In genomic region chr10:94378383-94378782, GRCm38 (mm10) we compare ENCODE assay signal across 8 mouse cellular contexts.
DNase-seq lines count a peak whose midpoint lies in the region; ATAC-seq lines count a peak whose summit lies in the region.

No protein-coding gene starts in this region.

- 54% methylated on average over 13 of the region's 13 CpGs for WGBS in hindbrain, embryonic 15.5 days

- no peak overlapping the region for H3K9ac ChIP-seq in hindbrain, embryonic 15.5 days

- no peaks in the 10 kb centered on the region; the same call in 1 of the 2 replicates for H3K9me3 ChIP-seq in hindbrain, embryonic 15.5 days

- peak overlapping the region; percentile 36 for H3K4me2 ChIP-seq in hindbrain, embryonic 15.5 days

- H3K36me3 ChIP-seq in hindbrain, embryonic 15.5 days: no peaks in the 10 kb centered on the region

- ATAC-seq in hindbrain, embryonic 15.5 days (ENCODE audit: low FRiP score, low read depth): peak; percentile 77

- DNase-seq in ES-CJ7 (ENCODE audit: low read depth, low spot score): peak; percentile 11
- peak; percentile 96 for DNase-seq in brain, adult 2 months (ENCODE audit: low read depth, low spot score)
- peak; percentile 78 to 85 for DNase-seq in frontal cortex, postnatal 10 days (ENCODE audit: low spot score in 2 of 2)
- DNase-seq in layer of hippocampus, postnatal 25 days (ENCODE audit: extremely low spot score in 1 of 2, low spot score in 1 of 2): peak; percentile 47 to 67
- peak; percentile 86 to 91 for DNase-seq in lung, postnatal 4 days
- peak; percentile 69 for DNase-seq in right cerebral cortex, postnatal 4 days
- peak; percentile 63 to 67 for DNase-seq in urinary bladder, postnatal 4 days (ENCODE audit: low spot score in 2 of 2)

- H3K27me3 ChIP-seq in hindbrain, embryonic 15.5 days: no peaks in the 10 kb centered on the region

- peaks cover 21% of the 10 kb centered on the region for H3K4me1 ChIP-seq in hindbrain, embryonic 15.5 days (replicated peaks)

- peak overlapping the region; percentile 73 for H3K27ac ChIP-seq in hindbrain, embryonic 15.5 days (replicated peaks)

- no peak overlapping the region for H3K4me3 ChIP-seq in hindbrain, embryonic 15.5 days

Comparison
In these comparisons a context has a peak if more than half of its experiments do, and no peak if none do; other contexts are left out.
1. DNase-seq: peak in every context shown above with its lines; median percentile 96 in brain, adult 2 months; 88 in lung, postnatal 4 days; 82 in frontal cortex, postnatal 10 days; 69 in right cerebral cortex, postnatal 4 days; 65 in urinary bladder, postnatal 4 days; 57 in layer of hippocampus, postnatal 25 days; 11 in ES-CJ7.